10 mouse cellular contexts compared by ENCODE assay signal in genomic region chr13:23459264-23459846, GRCm38 (mm10). TPM values are rescaled to one million over a fixed set of nuclear protein-coding genes. Genes with fewer than 3 reads are reported as not detected.
A peak's percentile ranks its signal among the peaks of the same experiment; 100 is the strongest.
DNase-seq lines count a peak whose midpoint lies in the region; ATAC-seq and TF ChIP-seq lines count a peak whose summit lies in the region.
"Had no signal": no experiment of that assay in that cellular context is flagged by ENCODE, and none has a peak within 500 bp of the region (broad histone marks: within the 10 kb centered on the region; RNA-seq: fewer than 3 reads in every experiment).

No protein-coding gene starts in this region.

- H3K27ac ChIP-seq in heart, embryonic 16.5 days (ENCODE audit: low read length) = no peak overlapping the region
- H3K27ac ChIP-seq in stomach, embryonic 15.5 days = no peak overlapping the region
- no peak overlapping the region for H3K27ac ChIP-seq in stomach, postnatal 0 days (replicated peaks)
- no peak overlapping the region for H3K27ac ChIP-seq in limb, embryonic 12.5 days

- DNase-seq in heart, postnatal 36 days = no peak
- DNase-seq in stomach, postnatal 0 days (ENCODE audit: low spot score) = no peak
- no peak for DNase-seq in cerebellum, adult 9-10 months
- no peak for DNase-seq in adrenal gland, adult 18-20 months (ENCODE audit: low spot score in 2 of 2)
- no peak for DNase-seq in layer of hippocampus, adult 9-10 months (ENCODE audit: low spot score)
- DNase-seq: kidney, adult 2 months had no signal

- ATAC-seq in heart, embryonic 16.5 days (replicated peaks; ENCODE audit: extremely low read depth, insufficient read depth, low FRiP score) = no peak
- peak; percentile 81; the same call in 1 of the 2 replicates for ATAC-seq in stomach, embryonic 15.5 days (ENCODE audit: insufficient read depth, low FRiP score, low read depth)
- ATAC-seq in stomach, postnatal 0 days (ENCODE audit: low FRiP score, low TSS enrichment) = no peak
- no peak for ATAC-seq in limb, embryonic 12.5 days (ENCODE audit: insufficient number of reproducible peaks, insufficient read depth, low FRiP score, low TSS enrichment, low read depth)

- peak overlapping the region; percentile 8; the same call in 1 of the 2 replicates for H3K4me2 ChIP-seq in heart, embryonic 16.5 days (ENCODE audit: low read depth, low read length)
- peak overlapping the region; percentile 25; the same call in 1 of the 2 replicates for H3K4me2 ChIP-seq in stomach, embryonic 15.5 days
- no peak overlapping the region for H3K4me2 ChIP-seq in stomach, postnatal 0 days (replicated peaks; ENCODE audit: low read depth)
- H3K4me2 ChIP-seq in limb, embryonic 12.5 days = peak overlapping the region; percentile 4; the same call in 1 of the 2 replicates

- WGBS in heart, embryonic 16.5 days = 24% methylated on average over 15 of the region's 15 CpGs
- 33% methylated on average over 15 of the region's 15 CpGs for WGBS in stomach, embryonic 15.5 days
- WGBS in stomach, postnatal 0 days = 38% methylated on average over 15 of the region's 15 CpGs
- 20% methylated on average over 15 of the region's 15 CpGs for WGBS in limb, embryonic 12.5 days

- no peaks in the 10 kb centered on the region for H3K9me3 ChIP-seq in heart, embryonic 16.5 days (replicated peaks; ENCODE audit: control insufficient read depth, low read length)
- no peaks in the 10 kb centered on the region for H3K9me3 ChIP-seq in stomach, embryonic 15.5 days
- no peaks in the 10 kb centered on the region for H3K9me3 ChIP-seq in stomach, postnatal 0 days (ENCODE audit: control insufficient read depth, low read length)
- H3K9me3 ChIP-seq in limb, embryonic 12.5 days = no peaks in the 10 kb centered on the region

- H3K9ac ChIP-seq in heart, embryonic 16.5 days (ENCODE audit: low read length) = no peak overlapping the region
- H3K9ac ChIP-seq in stomach, embryonic 15.5 days = no peak overlapping the region
- H3K9ac ChIP-seq in stomach, postnatal 0 days (ENCODE audit: low read length) = no peak overlapping the region
- no peak overlapping the region for H3K9ac ChIP-seq in limb, embryonic 12.5 days (replicated peaks)

- H3K36me3 ChIP-seq in heart, embryonic 16.5 days (ENCODE audit: control insufficient read depth, insufficient read depth) = no peaks in the 10 kb centered on the region
- H3K36me3 ChIP-seq in stomach, embryonic 15.5 days = no peaks in the 10 kb centered on the region
- no peaks in the 10 kb centered on the region for H3K36me3 ChIP-seq in stomach, postnatal 0 days (ENCODE audit: control insufficient read depth, insufficient read depth, low read length)
- H3K36me3 ChIP-seq in limb, embryonic 12.5 days = no peaks in the 10 kb centered on the region

- no peak for TF ChIP-seq EP300 in stomach, postnatal 0 days (optimal IDR thresholded peaks at IDR 0.05)

- no peak for TF ChIP-seq CTCF in stomach, postnatal 0 days (IDR thresholded peaks at IDR 0.05; ENCODE audit: low read depth)

- 0 out of 2 replicates have a peak, but pooled peaks cover 5% of the 10 kb centered on the region for H3K27me3 ChIP-seq in heart, embryonic 16.5 days (ENCODE audit: control insufficient read depth, insufficient read depth, low read length)
- H3K27me3 ChIP-seq in stomach, embryonic 15.5 days (replicated peaks) = no peaks in the 10 kb centered on the region
- no peaks in the 10 kb centered on the region for H3K27me3 ChIP-seq in stomach, postnatal 0 days (ENCODE audit: control insufficient read depth, insufficient read depth, low read length)
- H3K27me3 ChIP-seq in limb, embryonic 12.5 days = peaks cover 5% of the 10 kb centered on the region; the same call in 1 of the 2 replicates

- H3K4me3 ChIP-seq in heart, embryonic 16.5 days (ENCODE audit: low read length) = no peak overlapping the region
- H3K4me3 ChIP-seq in stomach, embryonic 15.5 days (replicated peaks) = no peak overlapping the region
- no peak overlapping the region for H3K4me3 ChIP-seq in stomach, postnatal 0 days (ENCODE audit: low read depth, low read length)
- H3K4me3 ChIP-seq in limb, embryonic 12.5 days (replicated peaks) = no peak overlapping the region

- peaks cover 5% of the 10 kb centered on the region; the same call in 1 of the 2 replicates for H3K4me1 ChIP-seq in heart, embryonic 16.5 days (ENCODE audit: control insufficient read depth, insufficient read depth, low read length)
- H3K4me1 ChIP-seq in stomach, embryonic 15.5 days = peaks cover 3% of the 10 kb centered on the region; the same call in 1 of the 2 replicates
- no peaks in the 10 kb centered on the region for H3K4me1 ChIP-seq in stomach, postnatal 0 days (replicated peaks; ENCODE audit: control insufficient read depth, insufficient read depth)
- peaks cover 3% of the 10 kb centered on the region; the same call in 1 of the 2 replicates for H3K4me1 ChIP-seq in limb, embryonic 12.5 days (replicated peaks)

- intact Hi-C loops in heart, postnatal 36 days (cut with DNase I) = no loop called here

RNA-seq across cellular contexts. Expression of gene Btn1a1, which starts 6.3 kb away (rescaled TPM):
- polyA plus RNA-seq in heart, embryonic 16.5 days (2015; fragmentation: Nextera tagmentation; extraction: Ambion mirVana) = 0.83 and 1.0 TPM in 2 replicates
- total RNA-seq in heart, postnatal 36 days (2021) = not detected
- 0.09 and 0.22 TPM in 2 replicates for polyA plus RNA-seq in stomach, embryonic 15.5 days (2015; fragmentation: Nextera tagmentation; extraction: Ambion mirVana)
- 0.05 TPM in 1 of 2 replicates, not detected in the other for polyA plus RNA-seq in stomach, postnatal 0 days (2015; fragmentation: Nextera tagmentation; extraction: Ambion mirVana)
- 0.10 and 0.12 TPM in 2 replicates for polyA plus RNA-seq in limb, embryonic 12.5 days (2016; fragmentation: Nextera tagmentation; extraction: Ambion mirVana)
- under 1 TPM in 1 of 2 experiments, not detected in 1; 0.10 TPM for total RNA-seq in adrenal gland, adult 18-20 months (2021)
- total RNA-seq: left cerebral cortex, postnatal 14 days had no signal
- polyA plus RNA-seq: kidney, adult 2 months had no signal

RNA-seq across cellular contexts. Expression of gene Btn2a2, which starts 29.3 kb away (rescaled TPM):
- 0.29 and 0.34 TPM in 2 replicates for polyA plus RNA-seq in heart, embryonic 16.5 days (2015; fragmentation: Nextera tagmentation; extraction: Ambion mirVana)
- total RNA-seq in heart, postnatal 36 days (2021) = not detected
- polyA plus RNA-seq in stomach, embryonic 15.5 days (2015; fragmentation: Nextera tagmentation; extraction: Ambion mirVana) = 0.08 and 0.15 TPM in 2 replicates
- 0.04 and 0.07 TPM in 2 replicates for polyA plus RNA-seq in stomach, postnatal 0 days (2015; fragmentation: Nextera tagmentation; extraction: Ambion mirVana)
- polyA plus RNA-seq in limb, embryonic 12.5 days (2016; fragmentation: Nextera tagmentation; extraction: Ambion mirVana) = 1.8 and 1.9 TPM in 2 replicates
- not detected for total RNA-seq in adrenal gland, adult 18-20 months (2021)
- polyA plus RNA-seq: kidney, adult 2 months had no signal

RNA-seq across cellular contexts. Expression of gene Abt1, which starts 35.7 kb away (rescaled TPM):
- 9.2 and 9.4 TPM in 2 replicates for polyA plus RNA-seq in heart, embryonic 16.5 days (2015; fragmentation: Nextera tagmentation; extraction: Ambion mirVana)
- total RNA-seq in heart, postnatal 36 days (2021) = 1 to 10 TPM; 4.3 TPM
- 10.7 and 11.9 TPM in 2 replicates for polyA plus RNA-seq in stomach, embryonic 15.5 days (2015; fragmentation: Nextera tagmentation; extraction: Ambion mirVana)
- 7.1 and 7.4 TPM in 2 replicates for polyA plus RNA-seq in stomach, postnatal 0 days (2015; fragmentation: Nextera tagmentation; extraction: Ambion mirVana)
- polyA plus RNA-seq in limb, embryonic 12.5 days (2016; fragmentation: Nextera tagmentation; extraction: Ambion mirVana) = 14.4 and 15.2 TPM in 2 replicates
- total RNA-seq in adrenal gland, adult 18-20 months (2021) = 1 to 10 TPM; 7.9 to 8.4 TPM
